Mouse (Mus musculus): ENCODE data around the gene Gpr162.
A peak's percentile ranks its signal among the peaks of the same experiment; 100 is the strongest.

The Gpr162 gene

GRCm38 (mm10) chr6:124881821-124882220 lies 18.0 kb upstream of the Gpr162 start:
- no peak for DNase-seq (ENCODE audit: low read depth)

- no peak for DNase-seq (ENCODE audit: low read depth)
These were observed 15.6 kb upstream of the Gpr162 start for GRCm38 (mm10) chr6:124879390-124879789.

- DNase-seq (ENCODE audit: low read depth) = no peak
These were observed 10.6 kb upstream of the Gpr162 start for GRCm38 (mm10) chr6:124874348-124874747.

DNA sequence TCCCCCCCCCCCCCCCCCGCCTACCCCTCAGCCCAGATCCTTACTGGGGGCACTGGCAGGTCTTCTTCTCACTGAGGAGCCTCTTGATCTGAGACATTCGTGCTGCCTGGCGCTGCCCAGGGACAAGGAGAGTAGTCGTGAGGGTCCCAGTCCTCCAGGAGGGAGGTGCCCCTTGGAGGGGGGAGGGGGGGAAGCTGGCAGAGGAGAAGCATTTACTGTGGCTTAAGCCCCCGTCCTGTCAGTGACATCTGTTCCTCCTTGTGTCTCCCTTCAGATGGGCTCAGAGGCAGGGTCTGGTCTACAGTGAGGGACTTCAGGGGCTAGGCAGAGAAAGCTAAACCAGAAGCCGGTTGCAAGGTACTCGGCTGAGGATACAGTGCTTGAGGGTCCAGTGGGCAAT lies 2.8 kb upstream of the Gpr162 start:
- DNase-seq (ENCODE audit: low read depth) = no peak

DNA sequence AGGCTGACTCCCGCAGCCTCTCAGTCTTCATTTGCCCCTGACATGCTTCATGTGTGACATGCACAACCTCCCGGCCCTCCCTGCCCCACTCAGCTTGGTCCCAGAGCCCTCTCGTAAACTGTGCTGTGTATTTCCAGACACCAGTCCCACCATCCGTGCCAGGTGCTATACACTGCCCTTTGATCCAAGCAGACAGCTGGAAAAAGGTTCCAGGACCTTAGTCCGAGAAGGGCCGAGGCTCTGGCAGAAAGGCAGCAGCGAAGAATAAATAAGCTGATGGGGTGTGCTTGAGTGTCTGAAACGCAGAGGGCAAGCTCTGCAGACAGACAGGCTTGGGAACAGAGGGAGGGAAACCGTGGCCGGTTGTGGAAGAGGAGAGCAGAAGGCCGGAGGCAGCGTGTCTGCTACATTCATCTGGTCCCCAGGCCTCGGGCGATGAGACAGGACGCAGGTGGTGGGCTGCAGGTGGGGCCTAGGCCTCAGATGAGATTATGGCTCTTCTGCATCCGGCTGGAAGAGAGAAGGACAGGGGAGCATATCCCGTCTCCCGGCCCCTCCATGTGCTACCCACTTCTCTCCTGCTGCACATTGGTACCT lies 2.1 kb upstream of the Gpr162 start:
- no peak for DNase-seq (ENCODE audit: low read depth)

DNA sequence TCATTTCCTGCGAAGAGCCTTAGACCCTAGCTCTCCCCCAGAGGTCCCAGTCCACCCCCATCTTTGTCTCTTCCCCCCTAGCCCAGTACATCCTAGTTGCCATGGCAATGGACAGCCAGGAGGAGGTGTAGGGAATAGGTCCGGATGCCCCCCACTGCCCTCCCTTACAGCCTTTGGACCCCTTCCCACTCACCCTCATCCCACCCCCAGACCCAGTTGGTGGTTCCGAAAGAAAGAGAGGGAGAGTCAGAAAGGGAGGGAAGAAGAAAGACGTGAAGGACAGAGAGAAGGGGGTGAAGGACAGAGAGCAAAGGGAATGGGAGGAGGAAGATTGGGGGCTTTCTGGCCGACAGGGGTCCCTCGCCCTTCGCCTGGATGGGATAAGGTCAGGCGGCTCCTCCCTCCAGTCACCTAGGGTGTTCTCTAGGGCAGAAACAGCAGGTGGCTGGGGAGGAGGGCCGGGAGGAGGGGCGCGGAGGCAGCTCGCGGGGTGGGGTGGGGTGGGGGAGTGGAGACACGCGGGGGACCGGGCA lies 592 bp downstream of the Gpr162 start:
- DNase-seq (ENCODE audit: low read depth) = no peak

DNA sequence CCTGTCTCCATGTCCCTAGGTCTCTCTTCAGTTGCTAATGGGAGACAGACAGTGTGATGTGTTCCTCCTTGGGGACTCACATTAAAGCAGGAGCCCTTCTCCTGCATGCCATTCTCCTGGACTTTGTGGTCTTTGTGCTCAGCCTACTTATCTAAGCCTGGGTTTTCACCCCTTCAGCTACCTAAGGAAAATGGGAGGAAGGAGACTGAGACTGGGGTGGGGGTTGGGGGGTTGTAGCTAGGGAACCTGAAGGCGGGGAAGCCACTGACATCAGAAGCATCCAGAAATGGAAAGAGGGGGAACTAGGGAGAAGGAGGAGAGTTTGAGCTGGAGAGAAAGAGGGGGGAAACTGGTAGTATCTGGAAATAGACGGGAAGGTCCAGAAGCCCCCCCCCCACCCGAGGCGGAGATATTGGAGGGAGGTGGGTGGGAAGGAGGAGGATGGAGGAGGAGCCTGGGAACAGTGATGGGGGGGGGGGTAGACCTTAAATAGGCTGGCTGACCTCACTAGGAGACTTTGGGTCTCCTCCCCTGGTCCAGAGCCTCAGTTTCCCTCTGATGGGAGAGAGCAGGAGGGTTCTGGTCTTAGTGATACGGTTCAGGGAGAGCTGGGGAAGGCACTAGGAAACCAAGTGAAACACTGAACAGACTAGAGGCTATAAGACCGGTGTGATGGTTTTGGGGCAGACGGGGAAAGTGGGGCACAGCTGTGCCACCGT lies 1.2 kb downstream of the Gpr162 start:
- DNase-seq (ENCODE audit: low read depth) = no peak

DNA sequence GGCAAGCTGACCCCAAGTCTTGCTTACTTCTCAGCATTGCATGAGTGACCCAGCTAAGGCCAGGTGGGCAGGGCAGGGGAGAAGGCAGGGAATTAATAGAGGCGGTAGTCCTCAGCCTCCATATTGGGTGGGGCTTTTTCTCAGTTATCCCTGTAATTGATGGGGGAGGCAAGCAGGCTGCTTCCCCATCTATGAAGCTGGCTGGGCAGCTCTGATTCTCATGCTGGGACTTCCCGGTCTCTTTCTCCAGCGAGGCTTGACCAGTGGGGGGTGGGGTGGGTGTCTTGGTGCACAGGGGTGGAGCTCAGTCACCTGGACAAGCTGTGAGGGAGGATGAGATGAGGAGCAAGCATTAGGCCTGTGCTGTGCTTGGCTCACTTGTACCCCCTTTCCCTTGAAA lies 2.0 kb downstream of the Gpr162 start:
- DNase-seq (ENCODE audit: low read depth) = no peak

DNA sequence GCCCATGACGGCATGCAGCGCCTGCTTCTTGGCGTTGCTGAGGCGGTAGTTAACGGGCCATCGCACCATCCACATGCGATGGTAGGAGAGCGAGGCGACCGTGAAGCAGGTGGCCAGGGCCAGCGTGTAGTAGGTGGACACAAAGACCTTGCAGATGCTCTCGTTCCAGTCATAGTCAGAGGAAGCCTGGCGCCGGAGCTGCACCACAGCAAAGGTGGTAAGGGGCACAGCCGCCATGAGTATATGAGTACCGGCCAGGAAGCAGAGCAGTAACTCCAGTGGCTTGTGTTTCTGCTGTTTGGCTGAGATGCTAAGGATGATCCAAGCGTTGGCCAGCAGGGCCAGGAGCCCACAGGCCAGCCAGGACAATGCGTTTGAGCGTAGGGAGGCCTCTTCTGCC lies 2.5 kb downstream of the Gpr162 start:
- no peak for DNase-seq (ENCODE audit: low read depth)

GRCm38 (mm10) chr6:124860511-124860910 lies 3.3 kb downstream of the Gpr162 start:
- no peak for DNase-seq (ENCODE audit: low read depth)

GRCm38 (mm10) chr6:124859725-124860124 lies 4.1 kb downstream of the Gpr162 start:
- peak; percentile 53 for DNase-seq (ENCODE audit: low read depth)

- no peak for DNase-seq (ENCODE audit: low read depth)
These were observed 5.0 kb downstream of the Gpr162 start for GRCm38 (mm10) chr6:124858561-124859318.

- no peak for DNase-seq (ENCODE audit: low read depth)
These were observed 5.8 kb downstream of the Gpr162 start for GRCm38 (mm10) chr6:124857840-124858530.

DNA sequence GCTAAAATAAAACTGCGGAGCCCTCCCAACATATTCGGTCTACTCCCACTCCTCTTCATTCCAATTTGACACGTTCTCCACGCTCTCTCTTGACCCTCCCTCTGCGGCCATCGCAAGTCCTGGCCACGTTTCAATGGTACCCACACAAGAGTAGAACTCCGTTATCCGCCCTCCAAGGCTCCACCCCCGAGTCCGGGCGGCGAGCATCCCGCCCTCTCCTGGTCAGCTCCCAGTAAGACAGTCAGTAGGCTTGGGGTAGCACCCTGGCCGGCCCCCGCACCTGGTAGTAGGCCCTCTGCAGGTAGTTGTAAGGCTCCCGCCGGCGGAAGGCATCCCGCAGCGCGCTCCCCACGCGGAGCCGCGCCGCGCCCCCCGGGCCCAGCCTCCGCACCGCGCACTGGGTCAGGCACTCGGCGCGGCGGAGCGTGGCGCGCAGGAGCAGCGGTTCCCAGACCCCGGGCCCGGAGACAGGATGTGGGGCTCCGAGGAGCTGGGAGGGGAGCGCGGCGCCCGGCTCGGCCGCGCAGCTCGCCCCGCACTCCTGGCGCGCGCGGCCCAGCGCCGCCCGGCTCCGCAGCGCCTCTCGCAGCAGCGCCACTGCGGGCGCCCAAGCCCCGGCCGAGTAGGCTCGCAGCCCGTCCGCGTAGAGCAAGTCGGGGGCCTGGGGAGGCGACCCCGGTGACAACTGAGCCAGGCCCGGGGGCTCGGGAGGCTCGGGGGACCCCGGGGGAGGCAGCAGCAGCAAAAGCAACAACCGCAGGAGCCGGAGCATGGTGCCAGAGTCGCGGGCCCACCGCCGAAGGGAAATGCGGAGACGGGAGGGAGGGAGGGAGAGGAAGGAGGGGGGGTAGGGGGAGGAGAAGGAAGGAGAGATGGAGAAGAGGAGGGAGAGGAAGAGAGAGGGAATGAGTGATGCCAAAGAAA lies 6.6 kb downstream of the Gpr162 start, which contains the start of gene P3h3:
TSS of gene P3h3 (minus strand) at position 837 of the 924 bp plus-strand sequence.
- DNase-seq (ENCODE audit: low read depth) = peak; percentile 68

- no peak for DNase-seq (ENCODE audit: low read depth)
These were observed 7.5 kb downstream of the Gpr162 start for GRCm38 (mm10) chr6:124856321-124856720.

DNA sequence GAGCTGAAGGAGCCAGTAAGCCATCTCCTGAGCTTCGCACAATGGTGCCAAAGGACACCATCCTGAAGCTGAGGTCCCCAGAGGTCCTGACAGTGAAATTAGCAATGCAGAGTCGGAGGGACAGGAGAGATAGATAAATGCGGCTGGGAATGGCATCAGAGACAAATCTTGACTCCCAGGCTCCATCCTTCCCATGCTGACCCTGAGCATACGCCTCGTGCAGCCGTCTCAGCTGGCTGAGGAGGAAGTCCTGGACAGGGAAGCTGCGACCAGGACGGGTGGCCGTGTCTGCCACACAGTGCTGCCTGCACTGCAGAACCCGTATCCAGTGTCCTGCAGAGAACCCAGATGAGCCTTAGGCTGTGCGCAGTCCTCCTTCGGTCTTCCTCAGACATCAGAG lies 9.1 kb downstream of the Gpr162 start:
- no peak for DNase-seq (ENCODE audit: low read depth)

- no peak for DNase-seq (ENCODE audit: low read depth)
These were observed 13.2 kb downstream of the Gpr162 start for GRCm38 (mm10) chr6:124850535-124850934.

GRCm38 (mm10) chr6:124847305-124847704 lies 16.5 kb downstream of the Gpr162 start:
- DNase-seq (ENCODE audit: low read depth) = peak; percentile 70

GRCm38 (mm10) chr6:124840241-124841167 lies 23.3 kb downstream of the Gpr162 start, which contains the start of gene Gnb3:
Gene Gnb3 (minus strand): TSS chr6:124840275.
- no peak for DNase-seq (ENCODE audit: low read depth)

GRCm38 (mm10) chr6:124839805-124840204 lies 24.0 kb downstream of the Gpr162 start:
- DNase-seq (ENCODE audit: low read depth) = no peak
